Mouse (Mus musculus) cortical plate, adult 2 months (tissue): ENCODE measurements at regions not wholly inside any gene's neighbourhood (a gene's known extent, or its start where the extent isn't known, plus 50 kb on each side); places are given as distances from the start of the nearest gene placed in this dataset.

Source experiments
- CTCF ChIP-seq: fragments of 200-500 bp; IDR thresholded peaks from 2 replicates; pipeline ENCODE4 v1.5.1; 2011; ENCODE audit warnings: mild to moderate bottlenecking, control low read depth, low read length; ENCODE audit not compliant: insufficient read depth; ENCODE audit errors: extremely low read depth
- POLR2A ChIP-seq: fragments of 200-500 bp; IDR thresholded peaks from 2 replicates; pipeline ENCODE4 v1.6.1; 2011; ENCODE audit warnings: mild to moderate bottlenecking, low read length, control low read depth; ENCODE audit not compliant: insufficient read depth; ENCODE audit errors: extremely low read depth

DNA sequence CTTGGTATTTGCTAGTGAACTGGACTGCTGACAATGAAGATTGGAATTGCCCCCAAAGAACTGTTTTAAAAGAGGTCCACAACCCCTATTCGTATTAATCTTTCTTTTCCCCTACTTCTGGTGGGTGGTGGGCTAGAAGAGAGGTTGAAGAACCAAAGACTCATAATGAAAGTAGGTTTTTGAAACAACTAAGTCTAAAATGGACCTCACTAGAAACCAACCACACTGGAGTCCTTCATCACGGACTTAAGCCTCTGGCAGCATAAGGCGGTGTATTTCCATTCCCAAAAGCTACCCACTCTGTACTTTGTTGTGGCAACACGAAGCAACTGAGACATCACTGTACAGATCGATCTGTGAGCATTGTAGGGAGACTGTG lies 251.1 kb downstream of the Diras2 start:
- TF ChIP-seq POLR2A (no peak), CTCF (no peak)
